Comparison of ENCODE assay signal across 20 mouse cellular contexts in the genomic region with DNA sequence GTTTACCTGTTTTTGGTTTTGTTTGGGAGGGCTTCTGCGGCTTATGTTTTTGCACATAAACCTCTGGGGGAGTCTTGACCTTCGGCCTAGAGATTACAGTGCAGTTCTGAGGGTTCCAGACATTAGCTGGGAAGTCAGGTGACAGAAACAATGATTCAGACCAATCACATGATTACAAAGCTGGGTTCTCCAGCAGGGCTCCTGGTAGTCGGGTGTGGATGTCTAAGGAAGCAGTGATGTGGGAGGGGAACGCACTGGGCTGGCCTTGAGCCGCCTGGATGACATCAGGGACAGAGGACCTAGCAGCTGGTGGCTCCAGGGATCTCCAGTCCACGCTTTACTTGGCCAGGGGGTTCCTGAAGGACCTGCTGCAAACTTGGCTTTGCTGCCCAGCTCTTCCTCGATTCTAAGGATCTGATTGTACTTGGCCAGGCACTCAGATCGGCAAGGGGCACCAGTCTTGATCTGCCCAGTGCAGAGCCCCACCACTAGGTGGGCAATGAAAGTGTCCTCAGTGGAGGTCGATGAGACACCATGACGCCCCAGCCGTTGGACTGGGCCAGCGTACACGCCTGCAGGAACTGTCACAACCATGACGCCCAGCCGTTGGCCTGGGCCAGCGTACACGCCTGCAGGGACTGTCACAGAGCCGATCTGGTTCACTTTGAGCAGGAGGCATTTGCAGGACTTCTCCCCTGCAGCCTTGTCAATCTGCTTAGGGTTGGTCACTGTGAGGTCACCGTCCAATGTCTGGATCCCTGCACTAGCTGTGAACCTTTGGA. TPM values are rescaled to one million over a fixed set of nuclear protein-coding genes. Genes with fewer than 3 reads are reported as not detected.
DNase-seq lines count a peak whose midpoint lies in the region; ATAC-seq lines count a peak whose summit lies in the region.
"Had no signal": no experiment of that assay in that cellular context is flagged by ENCODE, and none has a peak within 500 bp of the region (broad histone marks: within the 10 kb centered on the region; RNA-seq: fewer than 3 reads in every experiment).

No protein-coding gene starts in this region.

- no peak overlapping the region for H3K4me3 ChIP-seq in heart, embryonic 11.5 days (ENCODE audit: low read depth, low read length)
- no peak overlapping the region for H3K4me3 ChIP-seq in intestine, embryonic 16.5 days (ENCODE audit: low read length)
- H3K4me3 ChIP-seq in embryonic facial prominence, embryonic 10.5 days = no peak overlapping the region
- H3K4me3 ChIP-seq: forebrain, embryonic 15.5 days; hindbrain, embryonic 15.5 days; limb, embryonic 12.5 days; midbrain, embryonic 13.5 days had no signal

- peaks cover 17% of the 10 kb centered on the region for H3K4me1 ChIP-seq in heart, embryonic 11.5 days (ENCODE audit: control insufficient read depth, insufficient read depth, low read length)
- H3K4me1 ChIP-seq in intestine, embryonic 16.5 days (ENCODE audit: control insufficient read depth, insufficient read depth, low read length) = no peaks in the 10 kb centered on the region
- no peaks in the 10 kb centered on the region for H3K4me1 ChIP-seq in embryonic facial prominence, embryonic 10.5 days
- H3K4me1 ChIP-seq: hindbrain, embryonic 15.5 days had no signal

- intact Hi-C loops in left cerebral cortex, postnatal 10 days (cut with DNase I) = no loop called here

- H3K27ac ChIP-seq in heart, embryonic 11.5 days (ENCODE audit: low read depth, low read length) = no peak overlapping the region
- H3K27ac ChIP-seq in intestine, embryonic 16.5 days (ENCODE audit: low read length) = peak overlapping the region; percentile 5; the same call in 1 of the 2 replicates
- no peak overlapping the region for H3K27ac ChIP-seq in embryonic facial prominence, embryonic 10.5 days (replicated peaks)
- H3K27ac ChIP-seq: forebrain, embryonic 15.5 days; hindbrain, embryonic 15.5 days; limb, embryonic 12.5 days; liver, embryonic 14.5 days; midbrain, embryonic 13.5 days had no signal

- 75% methylated on average over 19 of the region's 19 CpGs for WGBS in heart, embryonic 11.5 days (ENCODE audit: insufficient replicate concordance)
- WGBS in intestine, embryonic 16.5 days = 82% methylated on average over 19 of the region's 19 CpGs
- 83% methylated on average over 19 of the region's 19 CpGs for WGBS in embryonic facial prominence, embryonic 10.5 days

- H3K9ac ChIP-seq in heart, embryonic 11.5 days (ENCODE audit: low read depth, low read length) = no peak overlapping the region
- H3K9ac ChIP-seq in intestine, embryonic 16.5 days (ENCODE audit: low read depth, low read length) = no peak overlapping the region
- H3K9ac ChIP-seq: forebrain, embryonic 15.5 days; hindbrain, embryonic 15.5 days; limb, embryonic 12.5 days; liver, embryonic 14.5 days; midbrain, embryonic 13.5 days had no signal

- peak; percentile 45 to 69 for DNase-seq in heart, adult 18-20 months
- peak; percentile 27 for DNase-seq in MN1 (ENCODE audit: low spot score)
- DNase-seq in adrenal gland, postnatal 25 days = peak; percentile 41
- no peak for DNase-seq in c-Kit-positive CD71-positive TER-119-positive erythroid progenitor cells, embryonic 14.5 days (ENCODE audit: low spot score)
- DNase-seq in embryonic facial prominence, embryonic 10.5 days (ENCODE audit: low spot score) = no peak
- DNase-seq in left cerebral cortex, postnatal 10 days (ENCODE audit: extremely low spot score in 1 of 2, low spot score in 2 of 2) = no peak
- DNase-seq: cerebellum, adult 9-10 months; embryo, embryonic 11 days; gastrocnemius, postnatal 10 days; kidney, adult 2 months; kidney, postnatal 4 days; right cerebral cortex, postnatal 14 days had no signal

- H3K4me2 ChIP-seq in heart, embryonic 11.5 days = no peak overlapping the region
- no peak overlapping the region for H3K4me2 ChIP-seq in intestine, embryonic 16.5 days (ENCODE audit: low read depth, low read length)
- H3K4me2 ChIP-seq: forebrain, embryonic 15.5 days; hindbrain, embryonic 15.5 days; limb, embryonic 12.5 days; midbrain, embryonic 13.5 days had no signal

- no peaks in the 10 kb centered on the region for H3K36me3 ChIP-seq in heart, embryonic 11.5 days (ENCODE audit: control insufficient read depth, insufficient read depth, low read length)
- H3K36me3 ChIP-seq in intestine, embryonic 16.5 days (ENCODE audit: control insufficient read depth, insufficient read depth, low read length) = no peaks in the 10 kb centered on the region
- H3K36me3 ChIP-seq in embryonic facial prominence, embryonic 10.5 days (replicated peaks) = no peaks in the 10 kb centered on the region
- H3K36me3 ChIP-seq: forebrain, embryonic 15.5 days; hindbrain, embryonic 15.5 days; limb, embryonic 12.5 days; midbrain, embryonic 13.5 days had no signal

- no peaks in the 10 kb centered on the region for H3K9me3 ChIP-seq in heart, embryonic 11.5 days (replicated peaks; ENCODE audit: control insufficient read depth, low read length)
- H3K9me3 ChIP-seq in intestine, embryonic 16.5 days (ENCODE audit: control insufficient read depth, low read length) = no peaks in the 10 kb centered on the region
- no peaks in the 10 kb centered on the region for H3K9me3 ChIP-seq in embryonic facial prominence, embryonic 10.5 days
- H3K9me3 ChIP-seq: forebrain, embryonic 15.5 days; hindbrain, embryonic 15.5 days; midbrain, embryonic 13.5 days had no signal

- H3K27me3 ChIP-seq in heart, embryonic 11.5 days (ENCODE audit: control insufficient read depth, insufficient read depth, low read length) = no peaks in the 10 kb centered on the region
- no peaks in the 10 kb centered on the region for H3K27me3 ChIP-seq in intestine, embryonic 16.5 days (replicated peaks; ENCODE audit: control insufficient read depth, insufficient read depth, low read length)
- H3K27me3 ChIP-seq in embryonic facial prominence, embryonic 10.5 days (replicated peaks; ENCODE audit: low read depth, poor library complexity, severe bottlenecking) = no peaks in the 10 kb centered on the region
- H3K27me3 ChIP-seq: forebrain, embryonic 15.5 days; hindbrain, embryonic 15.5 days; limb, embryonic 12.5 days; midbrain, embryonic 13.5 days had no signal

- ATAC-seq in heart, embryonic 11.5 days (replicated peaks; ENCODE audit: insufficient number of reproducible peaks, low FRiP score, low TSS enrichment) = no peak
- peak; percentile 85 for ATAC-seq in intestine, embryonic 16.5 days
- ATAC-seq: forebrain, embryonic 15.5 days; midbrain, embryonic 13.5 days had no signal

RNA-seq across cellular contexts. Expression of a gene that starts 13.5 kb away (rescaled TPM):
- total RNA-seq in heart, adult 18-20 months (2021) = 10 to 100 TPM; 25.9 to 30.0 TPM
- polyA plus RNA-seq in heart, embryonic 11.5 days (2014; fragmentation: Nextera tagmentation; extraction: Ambion mirVana) = 3.3 and 5.4 TPM in 2 replicates
- total RNA-seq in adrenal gland, postnatal 25 days (2021) = 0.55 TPM in 1 of 2 replicates, not detected in the other
- polyA plus RNA-seq in intestine, embryonic 16.5 days (2015; fragmentation: Nextera tagmentation; extraction: Ambion mirVana) = 0.56 and 0.58 TPM in 2 replicates
- polyA plus RNA-seq in embryonic facial prominence, embryonic 10.5 days (2016; fragmentation: Nextera tagmentation; extraction: Ambion mirVana) = 0.09 TPM in 1 of 2 replicates, not detected in the other
- total RNA-seq in left cerebral cortex, postnatal 10 days (2021) = not detected
- polyA plus RNA-seq: forebrain, embryonic 15.5 days had no signal

RNA-seq across cellular contexts. Expression of a gene that starts 20.2 kb away (rescaled TPM):
- 10 to 100 TPM; 37.3 to 39.0 TPM for total RNA-seq in heart, adult 18-20 months (2021)
- 0.44 and 0.49 TPM in 2 replicates for polyA plus RNA-seq in heart, embryonic 11.5 days (2014; fragmentation: Nextera tagmentation; extraction: Ambion mirVana)
- 0.15 TPM in 1 of 2 replicates, not detected in the other for total RNA-seq in adrenal gland, postnatal 25 days (2021)
- polyA plus RNA-seq in intestine, embryonic 16.5 days (2015; fragmentation: Nextera tagmentation; extraction: Ambion mirVana) = not detected in 2 replicates
- polyA plus RNA-seq in embryonic facial prominence, embryonic 10.5 days (2016; fragmentation: Nextera tagmentation; extraction: Ambion mirVana) = 0.05 TPM in 1 of 2 replicates, not detected in the other
- under 1 TPM; 0.24 to 0.32 TPM for total RNA-seq in left cerebral cortex, postnatal 10 days (2021)
- total RNA-seq: ES-E14 had no signal
- polyA plus RNA-seq: limb, embryonic 12.5 days; liver, embryonic 14.5 days had no signal

RNA-seq across cellular contexts. Expression of a gene that starts 25.2 kb away (rescaled TPM):
- total RNA-seq in heart, adult 18-20 months (2021) = 1 to 10 TPM; 2.0 to 2.4 TPM
- 0.53 and 1.1 TPM in 2 replicates for polyA plus RNA-seq in heart, embryonic 11.5 days (2014; fragmentation: Nextera tagmentation; extraction: Ambion mirVana)
- total RNA-seq in adrenal gland, postnatal 25 days (2021) = 2.0 and 3.2 TPM in 2 replicates
- polyA plus RNA-seq in intestine, embryonic 16.5 days (2015; fragmentation: Nextera tagmentation; extraction: Ambion mirVana) = 3.6 and 3.7 TPM in 2 replicates
- polyA plus RNA-seq in embryonic facial prominence, embryonic 10.5 days (2016; fragmentation: Nextera tagmentation; extraction: Ambion mirVana) = 1.4 and 1.7 TPM in 2 replicates
- 1 to 10 TPM; 2.4 to 2.6 TPM for total RNA-seq in left cerebral cortex, postnatal 10 days (2021)

RNA-seq across cellular contexts. Expression of a gene that starts 28.9 kb away (rescaled TPM):
- total RNA-seq in heart, adult 18-20 months (2021) = 1 to 10 TPM; 4.2 to 6.1 TPM
- 4.7 and 5.0 TPM in 2 replicates for polyA plus RNA-seq in heart, embryonic 11.5 days (2014; fragmentation: Nextera tagmentation; extraction: Ambion mirVana)
- 7.7 and 9.1 TPM in 2 replicates for total RNA-seq in adrenal gland, postnatal 25 days (2021)
- polyA plus RNA-seq in intestine, embryonic 16.5 days (2015; fragmentation: Nextera tagmentation; extraction: Ambion mirVana) = 3.1 and 3.6 TPM in 2 replicates
- 4.9 and 5.3 TPM in 2 replicates for polyA plus RNA-seq in embryonic facial prominence, embryonic 10.5 days (2016; fragmentation: Nextera tagmentation; extraction: Ambion mirVana)
- 10 to 100 TPM; 70.1 to 72.6 TPM for total RNA-seq in left cerebral cortex, postnatal 10 days (2021)

RNA-seq across cellular contexts. Expression of a gene that starts 35.7 kb away (rescaled TPM):
- total RNA-seq in heart, adult 18-20 months (2021) = 1 to 10 TPM; 5.3 to 6.4 TPM
- 2.6 and 2.8 TPM in 2 replicates for polyA plus RNA-seq in heart, embryonic 11.5 days (2014; fragmentation: Nextera tagmentation; extraction: Ambion mirVana)
- 16.4 and 19.0 TPM in 2 replicates for total RNA-seq in adrenal gland, postnatal 25 days (2021)
- 2.7 TPM in 2 replicates for polyA plus RNA-seq in intestine, embryonic 16.5 days (2015; fragmentation: Nextera tagmentation; extraction: Ambion mirVana)
- polyA plus RNA-seq in embryonic facial prominence, embryonic 10.5 days (2016; fragmentation: Nextera tagmentation; extraction: Ambion mirVana) = 4.5 and 4.6 TPM in 2 replicates
- 10 to 100 TPM; 15.2 to 15.3 TPM for total RNA-seq in left cerebral cortex, postnatal 10 days (2021)

Comparison
In these comparisons a context has a peak if more than half of its experiments do, and no peak if none do; other contexts are left out.
1. DNase-seq: peak in heart, adult 18-20 months (2 of 2), MN1 (single experiment) and adrenal gland, postnatal 25 days (single experiment); none in c-Kit-positive CD71-positive TER-119-positive erythroid progenitor cells, embryonic 14.5 days (single experiment), embryonic facial prominence, embryonic 10.5 days (single experiment) and left cerebral cortex, postnatal 10 days (0 of 2).
2. RNA of a gene that starts 13.5 kb away (total RNA-seq): 25.9 to 30.0 TPM in heart, adult 18-20 months; 0.55 TPM in adrenal gland, postnatal 25 days and not detected in left cerebral cortex, postnatal 10 days; every median in the first group is over 10 times any median in the second.
3. RNA of a gene that starts 20.2 kb away (total RNA-seq): 37.3 to 39.0 TPM in heart, adult 18-20 months; 0.24 to 0.32 TPM in left cerebral cortex, postnatal 10 days and 0.15 TPM in adrenal gland, postnatal 25 days; every median in the first group is over 10 times any median in the second.